Mouse (Mus musculus) liver, embryonic 15.5 days (tissue): ENCODE data around the gene Eif2d. TPM values are rescaled to one million over a fixed set of nuclear protein-coding genes. Genes with fewer than 3 reads are reported as not detected.
"Not testable (repeated sequence)": the region's sequence is repeated elsewhere in the genome, so short reads cannot be mapped to it uniquely, and the experiment has no call there.

ENCODE experiments used
- ATAC-seq: fragments of 200-750 bp; cut with Nextera tagmentation; 2 replicates; pipeline ENCODE4 v1.8.0; 2017; ENCODE audit warnings: moderate number of reproducible peaks, mild to moderate bottlenecking, moderate library complexity; ENCODE audit not compliant: insufficient read depth
- H3K27ac ChIP-seq: fragments of 300-500 bp; sonication (generic); replicated peaks from 2 replicates; pipeline ENCODE4 v1.5.1; 2015; ENCODE audit warnings: mild to moderate bottlenecking, inconsistent platforms
- H3K27me3 ChIP-seq: fragments of 300-500 bp; sonication (generic); 2 replicates; pipeline ENCODE4 v1.6.1; 2015; ENCODE audit warnings: mild to moderate bottlenecking, inconsistent platforms
- H3K36me3 ChIP-seq: fragments of 300-500 bp; sonication (generic); replicated peaks from 2 replicates; pipeline ENCODE4 v1.6.1; 2015; ENCODE audit warnings: moderate library complexity, mild to moderate bottlenecking, inconsistent platforms
- H3K4me1 ChIP-seq: fragments of 300-500 bp; sonication (generic); replicated peaks from 2 replicates; pipeline ENCODE4 v1.6.1; 2015; ENCODE audit warnings: inconsistent platforms
- H3K4me2 ChIP-seq: fragments of 300-500 bp; sonication (generic); 2 replicates; pipeline ENCODE4 v1.6.1; 2015; ENCODE audit warnings: moderate library complexity, mild to moderate bottlenecking, inconsistent platforms
- H3K4me3 ChIP-seq: fragments of 300-500 bp; sonication (generic); replicated peaks from 2 replicates; pipeline ENCODE4 v1.5.1; 2015; ENCODE audit warnings: mild to moderate bottlenecking, inconsistent platforms
- H3K9ac ChIP-seq: fragments of 300-500 bp; sonication (generic); 2 replicates; pipeline ENCODE4 v1.6.1; 2015; ENCODE audit warnings: moderate library complexity, mild to moderate bottlenecking, inconsistent platforms
- H3K9me3 ChIP-seq: fragments of 300-500 bp; sonication (generic); replicated peaks from 2 replicates; pipeline ENCODE4 v1.6.1; 2016; ENCODE audit warnings: inconsistent platforms
- WGBS: fragments of 180-500 bp; shearing (Covaris S2); methylation state at CpG from one replicate; pipeline ENCODE4 v1.1.7; 2015; ENCODE audit warnings: mixed read lengths; ENCODE audit not compliant: insufficient replicate concordance; 5-methylcytosine and 5-hydroxymethylcytosine counted together
- polyA plus RNA-seq: library from polyadenylated mRNA; unstranded; fragments of >200 nt; fragmentation: Nextera tagmentation; extraction: Ambion mirVana; gene quantifications from 2 replicates; pipeline ENCODE4 v1.2.1, GENCODE M21; 2015

Gene Eif2d
- polyA plus RNA-seq, 1 experiment from 2014 or later, result 26.0 TPM

GRCm38 (mm10) chr1:131141449-131141848 lies 11.5 kb upstream of the Eif2d start:
- Histone ChIP-seq H3K4me3 (no peak overlapping the region), H3K9me3 (no peaks in the 10 kb centered on the region), H3K9ac (no peak overlapping the region), H3K4me1 (peaks cover 19% of the 10 kb centered on the region), H3K36me3 (no peaks in the 10 kb centered on the region), H3K27me3 (no peaks in the 10 kb centered on the region), H3K27ac (no peak overlapping the region), H3K4me2 (no peak overlapping the region)
- no peak for ATAC-seq
- 33% methylated on average over 2 of the region's 2 CpGs for WGBS

DNA sequence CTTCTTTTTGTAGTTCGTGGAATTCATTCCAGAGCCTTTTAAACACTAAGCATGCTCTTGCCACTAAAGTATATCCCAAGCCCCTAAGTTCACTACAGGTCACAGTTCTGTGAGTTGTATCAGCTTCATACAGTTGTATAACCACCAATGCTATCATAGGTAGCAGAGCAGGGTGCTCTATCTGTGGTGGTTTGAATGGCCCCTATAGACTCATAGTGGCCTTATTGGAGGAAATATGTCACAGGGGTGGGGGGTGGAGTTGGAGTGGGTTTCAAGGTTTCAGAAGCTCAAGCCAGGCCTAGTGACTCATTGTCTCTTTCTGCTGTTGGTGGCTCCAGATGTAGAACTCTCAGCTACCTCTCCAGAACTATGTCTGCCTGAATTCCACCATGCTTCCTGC lies 10.5 kb upstream of the Eif2d start:
- H3K4me3 ChIP-seq, result no peak overlapping the region
- no peak for ATAC-seq
- H3K9ac ChIP-seq, result no peak overlapping the region
- 54% methylated on average over 1 of the region's 1 CpGs for WGBS
- no peaks in the 10 kb centered on the region for H3K36me3 ChIP-seq
- peaks cover 14% of the 10 kb centered on the region for H3K4me1 ChIP-seq
- H3K9me3 ChIP-seq, result no peaks in the 10 kb centered on the region
- no peak overlapping the region for H3K27ac ChIP-seq
- H3K27me3 ChIP-seq, result no peaks in the 10 kb centered on the region
- H3K4me2 ChIP-seq, result no peak overlapping the region

GRCm38 (mm10) chr1:131145222-131145621 lies 7.8 kb upstream of the Eif2d start:
- not testable (repeated sequence) for H3K4me3 ChIP-seq
- 33% methylated on average over 3 of the region's 3 CpGs for WGBS

GRCm38 (mm10) chr1:131146181-131146614 lies 6.8 kb upstream of the Eif2d start:
- no peak overlapping the region for H3K4me2 ChIP-seq
- no peaks in the 10 kb centered on the region for H3K36me3 ChIP-seq
- 16% methylated on average over 3 of the region's 3 CpGs for WGBS
- no peaks in the 10 kb centered on the region for H3K27me3 ChIP-seq
- no peak overlapping the region for H3K27ac ChIP-seq
- no peak overlapping the region for H3K4me3 ChIP-seq
- no peak for ATAC-seq
- H3K9ac ChIP-seq, result no peak overlapping the region
- H3K4me1 ChIP-seq, result no peaks in the 10 kb centered on the region
- H3K9me3 ChIP-seq, result no peaks in the 10 kb centered on the region

More at GRCm38 (mm10) chr1:131145222-131145621, 7.8 kb upstream of the Eif2d start:
- not testable (repeated sequence) for H3K4me2 ChIP-seq, H3K4me1 ChIP-seq, H3K27ac ChIP-seq, H3K9me3 ChIP-seq, H3K9ac ChIP-seq, ATAC-seq, H3K27me3 ChIP-seq, H3K36me3 ChIP-seq

GRCm38 (mm10) chr1:131149496-131149895 lies 3.5 kb upstream of the Eif2d start:
- ATAC-seq, result no peak
- 55% methylated on average over 1 of the region's 1 CpGs for WGBS
- Histone ChIP-seq H3K4me2 (no peak overlapping the region), H3K27me3 (no peaks in the 10 kb centered on the region), H3K9ac (no peak overlapping the region), H3K27ac (no peak overlapping the region), H3K36me3 (no peaks in the 10 kb centered on the region), H3K4me3 (no peak overlapping the region), H3K9me3 (no peaks in the 10 kb centered on the region), H3K4me1 (peaks cover 17% of the 10 kb centered on the region)

DNA sequence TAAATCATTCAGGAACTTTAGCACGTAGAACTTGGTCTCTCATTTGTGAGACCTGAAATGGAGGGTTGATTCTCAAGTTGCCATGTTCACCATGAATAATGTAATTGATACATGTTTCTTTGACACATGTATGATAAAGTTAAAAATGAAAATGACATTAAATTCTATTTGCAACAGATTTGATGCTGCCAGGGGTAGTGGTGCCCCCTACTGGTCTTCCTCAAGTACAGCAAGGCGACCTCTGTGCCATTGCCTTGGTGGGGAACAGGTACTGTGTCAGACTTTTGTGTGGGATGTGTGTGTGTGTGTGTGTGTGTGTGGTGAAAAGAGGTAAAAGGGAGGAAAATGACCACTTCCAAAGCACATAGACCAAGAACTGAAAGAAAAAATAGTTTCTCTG lies 2.5 kb downstream of the Eif2d start:
- Histone ChIP-seq H3K4me3 (no peak overlapping the region), H3K27me3 (no peaks in the 10 kb centered on the region), H3K4me1 (peaks cover 21% of the 10 kb centered on the region), H3K27ac (no peak overlapping the region), H3K9ac (no peak overlapping the region), H3K9me3 (no peaks in the 10 kb centered on the region), H3K36me3 (peaks cover 22% of the 10 kb centered on the region), H3K4me2 (no peak overlapping the region)
- 48% methylated on average over 2 of the region's 2 CpGs for WGBS
- no peak for ATAC-seq

DNA sequence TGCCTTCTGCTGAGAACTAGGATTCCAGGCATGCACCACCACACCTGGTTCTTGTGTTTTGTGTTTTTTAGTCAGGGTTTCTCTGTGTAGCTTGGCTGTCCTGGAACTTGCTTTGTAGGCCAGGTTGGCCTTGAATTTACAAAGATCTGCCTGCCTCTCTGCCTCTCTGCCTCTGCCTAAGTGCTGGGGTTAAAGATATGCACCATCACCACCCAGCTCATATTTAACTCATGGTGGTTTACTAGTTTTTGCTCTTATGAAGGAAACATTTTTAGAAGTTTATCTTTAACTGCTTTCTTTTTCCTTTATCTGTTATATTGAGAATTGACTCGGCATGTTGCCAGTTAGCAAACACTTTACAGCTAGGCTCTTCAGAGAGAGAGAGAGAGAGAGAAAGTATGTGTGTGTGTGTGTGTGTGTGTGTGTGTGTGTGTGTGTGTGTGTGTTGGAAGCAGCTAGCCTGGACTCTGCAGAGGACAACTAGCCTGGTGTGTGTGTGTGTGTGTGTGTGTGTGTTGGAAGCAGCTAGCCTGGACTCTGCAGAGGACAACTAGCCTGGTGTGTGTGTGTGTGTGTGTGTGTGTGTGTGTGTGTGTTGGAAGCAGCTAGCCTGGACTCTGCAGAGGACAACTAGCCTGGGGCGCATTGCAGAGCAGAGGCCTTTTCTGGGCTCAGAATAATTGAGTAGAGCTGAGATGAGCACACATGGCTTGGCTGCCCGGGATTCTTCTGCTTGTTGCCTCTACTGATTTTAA lies 6.8 kb downstream of the Eif2d start:
- not testable (repeated sequence) for H3K27me3 ChIP-seq, H3K4me2 ChIP-seq, H3K4me3 ChIP-seq, H3K27ac ChIP-seq, H3K4me1 ChIP-seq, H3K9me3 ChIP-seq, H3K9ac ChIP-seq
- peak; percentile 41; the same call in 1 of the 2 replicates for ATAC-seq
- peaks cover 58% of the 10 kb centered on the region for H3K36me3 ChIP-seq
- 60% methylated on average over 3 of the region's 3 CpGs for WGBS

GRCm38 (mm10) chr1:131161091-131161490 lies 8.1 kb downstream of the Eif2d start:
- Histone ChIP-seq H3K27me3 (no peaks in the 10 kb centered on the region), H3K27ac (no peak overlapping the region), H3K36me3 (peaks cover 68% of the 10 kb centered on the region), H3K9me3 (no peaks in the 10 kb centered on the region), H3K4me1 (0 out of 2 replicates have a peak, but pooled peaks cover 4% of the 10 kb centered on the region), H3K9ac (no peak overlapping the region), H3K4me3 (no peak overlapping the region), H3K4me2 (no peak overlapping the region)
- 38% methylated on average over 11 of the region's 11 CpGs for WGBS
- ATAC-seq, result no peak

DNA sequence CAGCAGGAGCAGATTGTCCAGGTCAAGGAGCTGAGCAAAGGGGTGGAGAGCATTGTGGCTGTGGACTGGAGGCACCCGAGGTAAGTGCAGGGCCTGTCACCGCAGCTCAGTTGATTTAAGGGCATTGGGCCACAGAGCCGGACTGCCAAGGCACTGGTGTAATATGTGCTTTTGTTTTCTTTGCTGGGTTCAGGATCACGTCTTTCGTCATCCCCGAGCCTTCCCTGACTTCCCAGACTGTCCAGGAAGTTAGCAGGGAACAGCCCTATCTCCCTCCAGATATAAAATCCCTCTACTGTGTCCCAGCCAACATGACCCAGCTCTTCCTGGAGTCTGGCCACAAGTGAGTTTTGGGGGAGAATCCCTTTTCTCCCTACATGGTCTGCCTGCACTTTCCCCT lies 11.4 kb downstream of the Eif2d start:
- WGBS, result 69% methylated on average over 6 of the region's 6 CpGs
- no peaks in the 10 kb centered on the region for H3K9me3 ChIP-seq
- H3K4me1 ChIP-seq, result 0 out of 2 replicates have a peak, but pooled peaks cover 4% of the 10 kb centered on the region
- H3K27ac ChIP-seq, result no peak overlapping the region
- H3K36me3 ChIP-seq, result peaks cover 87% of the 10 kb centered on the region
- H3K27me3 ChIP-seq, result no peaks in the 10 kb centered on the region
- ATAC-seq, result no peak
- no peak overlapping the region for H3K9ac ChIP-seq
- no peak overlapping the region for H3K4me2 ChIP-seq
- H3K4me3 ChIP-seq, result no peak overlapping the region

- Histone ChIP-seq H3K9me3 (no peaks in the 10 kb centered on the region), H3K36me3 (peaks cover 95% of the 10 kb centered on the region), H3K4me2 (no peak overlapping the region), H3K4me3 (no peak overlapping the region), H3K4me1 (no peaks in the 10 kb centered on the region), H3K27ac (no peak overlapping the region), H3K27me3 (no peaks in the 10 kb centered on the region), H3K9ac (no peak overlapping the region)
- no peak for ATAC-seq
- 83% methylated on average over 10 of the region's 10 CpGs for whole genome bisulfite sequencing
Observed at GRCm38 (mm10) chr1:131167612-131168011, 14.6 kb downstream of the Eif2d start.

DNA sequence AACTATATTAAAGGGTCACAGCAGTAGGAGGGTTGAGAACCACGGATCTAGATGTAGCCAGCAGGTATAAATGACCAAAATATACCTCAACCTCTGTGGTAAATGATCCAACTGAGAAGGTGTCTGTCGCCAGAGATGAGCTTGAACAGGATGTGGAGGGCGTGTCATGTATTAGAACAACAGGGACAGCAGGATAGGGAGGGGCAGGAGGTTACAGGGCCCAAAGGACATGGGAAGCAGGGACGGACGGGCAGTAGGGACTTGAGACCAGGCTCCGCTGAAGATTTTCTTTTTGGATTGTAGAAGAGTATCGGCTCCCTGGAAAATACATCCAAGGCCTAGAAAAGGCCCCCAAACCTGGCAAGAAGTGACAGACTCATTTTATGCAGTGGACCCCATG lies 20.0 kb downstream of the Eif2d start:
- Histone ChIP-seq H3K4me2 (no peak overlapping the region), H3K36me3 (peaks cover 96% of the 10 kb centered on the region), H3K4me1 (peaks cover 3% of the 10 kb centered on the region; the same call in 1 of the 2 replicates), H3K27me3 (no peaks in the 10 kb centered on the region), H3K27ac (no peak overlapping the region), H3K9me3 (no peaks in the 10 kb centered on the region), H3K9ac (no peak overlapping the region), H3K4me3 (no peak overlapping the region)
- 67% methylated on average over 7 of the region's 7 CpGs for WGBS
- no peak for ATAC-seq

DNA sequence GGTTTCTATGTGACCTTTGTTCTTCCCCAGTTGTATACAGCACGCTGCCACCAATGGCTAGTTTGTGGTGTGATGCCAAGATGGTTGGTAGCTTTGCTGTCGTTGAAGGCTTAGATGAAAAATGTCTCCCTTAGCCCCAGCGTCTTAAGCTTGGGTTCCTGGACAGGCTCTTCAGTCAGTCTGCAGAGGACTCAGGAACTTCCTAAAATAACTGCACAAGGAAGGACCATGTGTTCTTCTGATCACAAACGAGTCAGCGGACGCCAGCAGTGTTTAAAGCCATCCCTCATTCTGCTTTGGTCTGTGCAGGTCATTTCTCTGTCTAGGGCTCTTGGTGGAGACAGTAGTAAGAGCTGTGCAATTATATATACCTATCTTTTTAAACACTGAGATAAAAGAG lies 20.8 kb downstream of the Eif2d start:
- ATAC-seq, result no peak
- Histone ChIP-seq H3K9ac (no peak overlapping the region), H3K27ac (no peak overlapping the region), H3K27me3 (no peaks in the 10 kb centered on the region), H3K9me3 (no peaks in the 10 kb centered on the region), H3K4me3 (no peak overlapping the region), H3K36me3 (peaks cover 96% of the 10 kb centered on the region), H3K4me2 (no peak overlapping the region), H3K4me1 (peaks cover 3% of the 10 kb centered on the region; the same call in 1 of the 2 replicates)
- WGBS, result 45% methylated on average over 6 of the region's 6 CpGs
